Mouse (Mus musculus) hindbrain, embryonic 16.5 days (tissue): Measurements from ENCODE around the gene Crim1. TPM values are rescaled to one million over a fixed set of nuclear protein-coding genes. Genes with fewer than 3 reads are reported as not detected.
A peak's percentile ranks its signal among the peaks of the same experiment; 100 is the strongest.

Experiments
- ATAC-seq: fragments of 200-750 bp; cut with Nextera tagmentation; 2 replicates; pipeline ENCODE4 v1.8.0; 2017; ENCODE audit warnings: moderate TSS enrichment, moderate library complexity
- H3K27ac ChIP-seq: fragments of 300-500 bp; sonication (generic); 2 replicates; pipeline ENCODE4 v1.5.1; 2014; ENCODE audit warnings: low read depth, mild to moderate bottlenecking, control low read depth, low read length, moderate library complexity
- H3K27me3 ChIP-seq: fragments of 300-500 bp; sonication (generic); replicated peaks from 2 replicates; pipeline ENCODE4 v1.6.1; 2014; ENCODE audit warnings: low read length; ENCODE audit not compliant: control insufficient read depth, insufficient read depth
- H3K36me3 ChIP-seq: fragments of 300-500 bp; sonication (generic); 2 replicates; pipeline ENCODE4 v1.6.1; 2014; ENCODE audit warnings: mild to moderate bottlenecking, low read length, moderate library complexity, mixed read lengths; ENCODE audit not compliant: control insufficient read depth, insufficient read depth
- H3K4me1 ChIP-seq: fragments of 300-500 bp; sonication (generic); 2 replicates; pipeline ENCODE4 v1.6.1; 2014; ENCODE audit warnings: low read depth, low read length; ENCODE audit not compliant: control insufficient read depth, insufficient read depth
- H3K4me2 ChIP-seq: fragments of 300-500 bp; sonication (generic); 2 replicates; pipeline ENCODE4 v1.6.1; 2014; ENCODE audit warnings: mild to moderate bottlenecking, low read length, control low read depth, moderate library complexity
- H3K4me3 ChIP-seq: fragments of 300-500 bp; sonication (generic); 2 replicates; pipeline ENCODE4 v1.5.1; 2014; ENCODE audit warnings: mild to moderate bottlenecking, low read length, control low read depth, moderate library complexity
- H3K9ac ChIP-seq: fragments of 300-500 bp; sonication (generic); 2 replicates; pipeline ENCODE4 v1.6.1; 2014; ENCODE audit warnings: low read depth, mild to moderate bottlenecking, control low read depth, low read length, moderate library complexity
- H3K9me3 ChIP-seq: fragments of 300-500 bp; sonication (generic); 2 replicates; pipeline ENCODE4 v1.6.1; 2014; ENCODE audit warnings: mild to moderate bottlenecking, low read length, moderate library complexity; ENCODE audit not compliant: control insufficient read depth
- WGBS: fragments of 180-500 bp; shearing (Covaris S2); extraction: QIAGEN DNeasy Blood & Tissue Kit; methylation state at CpG from one replicate; pipeline ENCODE4 v1.1.7; 2014; 5-methylcytosine and 5-hydroxymethylcytosine counted together
- polyA plus RNA-seq: library from polyadenylated mRNA; unstranded; fragments of >200 nt; fragmentation: Nextera tagmentation; extraction: Ambion mirVana; gene quantifications from 2 replicates; pipeline ENCODE4 v1.2.1, GENCODE M21; 2015

Crim1 gene
- polyA plus RNA-seq, 1 experiment from 2014 or later = 12.6 TPM

DNA sequence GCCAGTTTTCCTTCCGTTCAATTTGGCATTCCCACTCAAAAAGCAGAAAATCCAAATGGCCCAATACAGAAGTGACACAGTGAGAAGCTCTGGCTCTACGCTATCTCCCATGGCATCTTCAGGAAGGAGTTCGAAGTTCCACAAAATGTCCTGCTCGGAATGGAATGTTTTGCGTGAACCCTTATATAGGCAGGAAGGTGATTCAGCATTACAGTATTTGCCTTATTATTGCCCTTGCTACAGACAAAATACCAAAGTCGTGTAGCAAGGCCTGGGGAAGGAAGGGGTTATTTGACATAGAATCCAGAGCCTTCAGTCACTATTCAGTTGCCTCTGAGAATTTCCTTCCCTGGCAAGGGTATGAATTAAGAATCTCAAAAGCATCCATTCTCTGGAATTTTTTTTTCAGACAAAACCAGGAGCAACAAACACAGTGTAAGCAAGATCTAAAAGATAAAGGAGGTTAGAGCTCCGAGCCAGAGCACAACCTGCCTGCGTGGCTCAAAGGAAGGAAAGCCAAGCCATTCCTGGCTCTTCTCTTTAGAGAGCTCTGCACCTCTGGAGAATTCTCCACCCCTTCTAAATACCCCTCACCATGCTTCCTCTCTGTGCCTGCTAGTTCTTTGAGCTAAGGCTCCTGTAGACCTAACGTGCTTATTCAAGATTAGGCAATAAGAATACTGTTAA, 192.5 kb downstream of the Crim1 start:
- 85% methylated on average over 9 of the region's 9 CpGs for WGBS
- no peaks in the 10 kb centered on the region for H3K27me3 ChIP-seq

DNA sequence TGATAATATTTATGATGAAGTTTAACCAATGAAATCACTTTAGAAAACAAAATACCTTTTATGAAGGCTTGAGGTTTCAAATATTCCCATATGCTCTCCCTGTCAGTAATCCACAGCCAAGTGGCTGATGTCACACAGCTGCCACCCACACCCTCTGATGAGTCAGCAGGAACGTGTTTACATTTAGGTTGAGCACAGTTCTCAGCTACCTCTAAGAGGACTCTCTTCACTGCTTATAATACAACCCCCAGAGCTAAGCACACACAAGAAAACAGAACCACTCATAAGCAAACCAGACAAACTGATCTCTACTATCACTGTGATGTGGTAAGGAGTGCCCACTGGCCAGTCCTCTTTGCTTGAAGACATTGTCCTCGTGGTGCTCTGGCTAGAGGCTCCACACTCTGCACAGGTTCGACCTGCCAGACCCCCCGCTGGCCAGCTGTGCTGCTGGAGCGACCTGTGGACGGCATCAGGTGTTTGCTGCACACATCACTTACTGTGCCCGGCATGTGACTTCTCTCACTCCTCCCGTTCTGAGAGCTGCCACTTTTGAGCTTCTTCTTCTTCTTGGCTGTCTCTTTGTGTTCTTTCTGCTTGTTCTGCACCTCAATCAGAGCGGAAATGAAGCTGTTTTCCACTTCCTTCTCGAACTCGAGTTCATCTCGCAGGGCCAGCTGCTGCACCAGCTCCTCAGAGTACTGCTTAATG, 200.2 kb downstream of the Crim1 start:
- H3K36me3 ChIP-seq = peaks cover 4% of the 10 kb centered on the region; the same call in 1 of the 2 replicates
- no peaks in the 10 kb centered on the region for H3K9me3 ChIP-seq
- H3K27ac ChIP-seq = no peak overlapping the region
- no peak overlapping the region for H3K4me2 ChIP-seq
- no peaks in the 10 kb centered on the region for H3K4me1 ChIP-seq
- ATAC-seq = no peak
- H3K9ac ChIP-seq = no peak overlapping the region
- H3K27me3 ChIP-seq = no peaks in the 10 kb centered on the region
- WGBS = 83% methylated on average over 12 of the region's 12 CpGs
- H3K4me3 ChIP-seq = no peak overlapping the region

More for the DNA sequence above, 192.5 kb downstream of the Crim1 start:
- no peaks in the 10 kb centered on the region for H3K4me1 ChIP-seq
- no peak overlapping the region for H3K9ac ChIP-seq
- H3K4me3 ChIP-seq = no peak overlapping the region
- no peaks in the 10 kb centered on the region for H3K36me3 ChIP-seq
- ATAC-seq = no peak
- H3K4me2 ChIP-seq = no peak overlapping the region
- no peak overlapping the region for H3K27ac ChIP-seq
- H3K9me3 ChIP-seq = no peaks in the 10 kb centered on the region

DNA sequence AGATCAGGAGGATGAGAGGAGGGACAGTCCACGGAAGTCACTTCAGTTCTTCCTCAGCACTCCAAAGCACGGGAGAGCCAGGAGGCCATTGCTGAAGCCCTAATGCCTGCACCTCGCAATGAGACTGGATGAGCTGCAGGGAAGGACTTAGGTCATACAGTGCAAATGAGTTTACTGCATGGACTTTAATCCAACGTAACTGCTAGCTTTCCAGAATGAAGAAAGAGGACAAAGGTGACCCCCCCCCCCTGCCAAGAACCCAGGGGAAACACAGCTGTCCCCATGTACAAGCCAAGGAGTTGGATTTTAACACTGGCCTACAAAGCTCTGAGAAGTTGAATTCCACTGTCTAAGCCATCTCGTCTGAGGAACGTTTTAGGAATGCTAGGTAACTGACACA, 201.3 kb downstream of the Crim1 start:
- H3K27ac ChIP-seq = no peak overlapping the region
- H3K4me2 ChIP-seq = no peak overlapping the region
- no peak overlapping the region for H3K4me3 ChIP-seq
- no peak overlapping the region for H3K9ac ChIP-seq
- H3K27me3 ChIP-seq = no peaks in the 10 kb centered on the region
- H3K36me3 ChIP-seq = peaks cover 4% of the 10 kb centered on the region; the same call in 1 of the 2 replicates
- no peaks in the 10 kb centered on the region for H3K4me1 ChIP-seq
- no peak for ATAC-seq
- 67% methylated on average over 6 of the region's 6 CpGs for WGBS
- no peaks in the 10 kb centered on the region for H3K9me3 ChIP-seq

- Histone ChIP-seq H3K27me3 (no peaks in the 10 kb centered on the region), H3K9ac (no peak overlapping the region), H3K36me3 (peaks cover 4% of the 10 kb centered on the region; the same call in 1 of the 2 replicates), H3K27ac (no peak overlapping the region), H3K4me2 (no peak overlapping the region), H3K4me3 (no peak overlapping the region), H3K9me3 (no peaks in the 10 kb centered on the region), H3K4me1 (no peaks in the 10 kb centered on the region)
- WGBS = 51% methylated on average over 4 of the region's 4 CpGs
- peak; percentile 63; the same call in 1 of the 2 replicates for ATAC-seq
Measured at GRCm38 (mm10) chr17:78401713-78402112, 201.7 kb downstream of the Crim1 start.

GRCm38 (mm10) chr17:78402174-78402573, 202.1 kb downstream of the Crim1 start:
- 79% methylated on average over 6 of the region's 6 CpGs for WGBS
- ATAC-seq = no peak

GRCm38 (mm10) chr17:78403229-78403628, 203.2 kb downstream of the Crim1 start:
- H3K9me3 ChIP-seq = no peaks in the 10 kb centered on the region
- H3K9ac ChIP-seq = no peak overlapping the region
- no peak overlapping the region for H3K4me2 ChIP-seq
- H3K27me3 ChIP-seq = no peaks in the 10 kb centered on the region
- H3K4me1 ChIP-seq = no peaks in the 10 kb centered on the region
- H3K36me3 ChIP-seq = peaks cover 4% of the 10 kb centered on the region; the same call in 1 of the 2 replicates
- WGBS = 91% methylated on average over 4 of the region's 4 CpGs
- no peak overlapping the region for H3K27ac ChIP-seq
- ATAC-seq = no peak
- no peak overlapping the region for H3K4me3 ChIP-seq

More at GRCm38 (mm10) chr17:78402174-78402573, 202.1 kb downstream of the Crim1 start:
- Histone ChIP-seq H3K27me3 (no peaks in the 10 kb centered on the region), H3K4me1 (no peaks in the 10 kb centered on the region), H3K9me3 (no peaks in the 10 kb centered on the region), H3K9ac (no peak overlapping the region), H3K27ac (no peak overlapping the region), H3K4me3 (no peak overlapping the region), H3K36me3 (peaks cover 4% of the 10 kb centered on the region; the same call in 1 of the 2 replicates), H3K4me2 (no peak overlapping the region)

- Histone ChIP-seq H3K27ac (no peak overlapping the region), H3K27me3 (no peaks in the 10 kb centered on the region), H3K36me3 (peaks cover 4% of the 10 kb centered on the region; the same call in 1 of the 2 replicates), H3K9me3 (no peaks in the 10 kb centered on the region), H3K4me3 (no peak overlapping the region), H3K4me1 (no peaks in the 10 kb centered on the region), H3K4me2 (no peak overlapping the region), H3K9ac (no peak overlapping the region)
- WGBS = 97% methylated on average over 9 of the region's 9 CpGs
- ATAC-seq = no peak
Measured at GRCm38 (mm10) chr17:78403804-78404203, 203.8 kb downstream of the Crim1 start.

GRCm38 (mm10) chr17:78405336-78405735, 205.3 kb downstream of the Crim1 start:
- Histone ChIP-seq H3K9ac (no peak overlapping the region), H3K27me3 (no peaks in the 10 kb centered on the region), H3K4me1 (no peaks in the 10 kb centered on the region), H3K4me2 (no peak overlapping the region), H3K36me3 (peaks cover 1% of the 10 kb centered on the region; the same call in 1 of the 2 replicates), H3K4me3 (no peak overlapping the region), H3K9me3 (no peaks in the 10 kb centered on the region), H3K27ac (no peak overlapping the region)
- 84% methylated on average over 3 of the region's 3 CpGs for WGBS
- ATAC-seq = no peak

- no peak overlapping the region for H3K27ac ChIP-seq
- H3K4me2 ChIP-seq = no peak overlapping the region
- ATAC-seq = no peak
- no peak overlapping the region for H3K9ac ChIP-seq
- no peak overlapping the region for H3K4me3 ChIP-seq
- H3K9me3 ChIP-seq = no peaks in the 10 kb centered on the region
- H3K4me1 ChIP-seq = no peaks in the 10 kb centered on the region
- no peaks in the 10 kb centered on the region for H3K27me3 ChIP-seq
- H3K36me3 ChIP-seq = no peaks in the 10 kb centered on the region
- 87% methylated on average over 10 of the region's 10 CpGs for WGBS
Measured at GRCm38 (mm10) chr17:78406854-78407253, 206.8 kb downstream of the Crim1 start.
